Mouse (Mus musculus): ENCODE results near the gene Tctex1d2.
"Not testable (repeated sequence)": the region's sequence is repeated elsewhere in the genome, so short reads cannot be mapped to it uniquely, and the experiment has no call there.

Tctex1d2 gene

GRCm38 (mm10) chr16:32431926-32432325 lies 12.4 kb downstream of the Tctex1d2 start:
- DNase-seq (ENCODE audit: low spot score in 2 of 2): no peak

- DNase-seq (ENCODE audit: low spot score in 2 of 2): no peak
Observed at GRCm38 (mm10) chr16:32433138-32433537, 13.6 kb downstream of the Tctex1d2 start.

- DNase-seq (ENCODE audit: low spot score in 2 of 2): no peak
Observed at GRCm38 (mm10) chr16:32434066-32434465, 14.6 kb downstream of the Tctex1d2 start.

- DNase-seq (ENCODE audit: low spot score in 2 of 2): no peak
Observed at GRCm38 (mm10) chr16:32434691-32435090, 15.2 kb downstream of the Tctex1d2 start.

GRCm38 (mm10) chr16:32436657-32437056 lies 17.2 kb downstream of the Tctex1d2 start:
- no peak for DNase-seq (ENCODE audit: low spot score in 2 of 2)

GRCm38 (mm10) chr16:32437266-32437665 lies 17.8 kb downstream of the Tctex1d2 start:
- DNase-seq (ENCODE audit: low spot score in 2 of 2): no peak

GRCm38 (mm10) chr16:32441432-32441831 lies 21.9 kb downstream of the Tctex1d2 start:
- no peak for DNase-seq (ENCODE audit: low spot score in 2 of 2)

GRCm38 (mm10) chr16:32444615-32445014 lies 25.1 kb downstream of the Tctex1d2 start:
- DNase-seq (ENCODE audit: low spot score in 2 of 2): not testable (repeated sequence)

- no peak for DNase-seq (ENCODE audit: low spot score in 2 of 2)
Observed at GRCm38 (mm10) chr16:32445558-32445957, 26.1 kb downstream of the Tctex1d2 start.

GRCm38 (mm10) chr16:32446563-32447138 lies 27.1 kb downstream of the Tctex1d2 start:
- no peak for DNase-seq (ENCODE audit: low spot score in 2 of 2)

- DNase-seq (ENCODE audit: low spot score in 2 of 2): no peak
Observed at GRCm38 (mm10) chr16:32449665-32450064, 30.2 kb downstream of the Tctex1d2 start.

GRCm38 (mm10) chr16:32450133-32450532 lies 30.6 kb downstream of the Tctex1d2 start:
- no peak for DNase-seq (ENCODE audit: low spot score in 2 of 2)

GRCm38 (mm10) chr16:32453102-32453501 lies 33.6 kb downstream of the Tctex1d2 start:
- DNase-seq (ENCODE audit: low spot score in 2 of 2): no peak

GRCm38 (mm10) chr16:32454646-32455045 lies 35.1 kb downstream of the Tctex1d2 start:
- DNase-seq (ENCODE audit: low spot score in 2 of 2): no peak

GRCm38 (mm10) chr16:32456086-32456485 lies 36.6 kb downstream of the Tctex1d2 start:
- no peak for DNase-seq (ENCODE audit: low spot score in 2 of 2)

- DNase-seq (ENCODE audit: low spot score in 2 of 2): no peak
Observed at GRCm38 (mm10) chr16:32456761-32457160, 37.3 kb downstream of the Tctex1d2 start.

- peak in 1 of 2 experiments; percentile 28 for DNase-seq (ENCODE audit: low spot score in 2 of 2)
Observed at GRCm38 (mm10) chr16:32457589-32458386, 38.3 kb downstream of the Tctex1d2 start.

- no peak for DNase-seq (ENCODE audit: low spot score in 2 of 2)
Observed at GRCm38 (mm10) chr16:32460518-32460917, 41.0 kb downstream of the Tctex1d2 start.

GRCm38 (mm10) chr16:32461713-32462112 lies 42.2 kb downstream of the Tctex1d2 start:
- no peak for DNase-seq (ENCODE audit: low spot score in 2 of 2)

- no peak for DNase-seq (ENCODE audit: low spot score in 2 of 2)
Observed at GRCm38 (mm10) chr16:32462950-32463349, 43.4 kb downstream of the Tctex1d2 start.

GRCm38 (mm10) chr16:32463426-32463825 lies 43.9 kb downstream of the Tctex1d2 start:
- DNase-seq (ENCODE audit: low spot score in 2 of 2): no peak

- no peak for DNase-seq (ENCODE audit: low spot score in 2 of 2)
Observed at GRCm38 (mm10) chr16:32464908-32465307, 45.4 kb downstream of the Tctex1d2 start.

GRCm38 (mm10) chr16:32468488-32468887 lies 49.0 kb downstream of the Tctex1d2 start:
- no peak for DNase-seq (ENCODE audit: low spot score in 2 of 2)

All from cerebellum, postnatal 4 days (tissue).